Mouse (Mus musculus) gonadal fat pad, adult 2 months (tissue): ENCODE results near the gene Cd86. TPM values are rescaled to one million over a fixed set of nuclear protein-coding genes. Genes with fewer than 3 reads are reported as not detected.

Source experiments
- DNase-seq: peaks from one replicate; pipeline ENCODE4 v3.0.0-alpha.2; 2012; ENCODE audit warnings: low read depth
- polyA plus RNA-seq: library from polyadenylated mRNA; depleted of rRNA; stranded (reverse); fragments of >200 nt; gene quantifications from 2 replicates; pipeline ENCODE4 v1.2.3, GENCODE M21; 2012

Gene Cd86
- polyA plus RNA-seq, 1 experiment, result 2.5 TPM

GRCm38 (mm10) chr16:36655910-36656309, 10.0 kb downstream of the Cd86 start:
- DNase-seq, result peak; percentile 20

DNA sequence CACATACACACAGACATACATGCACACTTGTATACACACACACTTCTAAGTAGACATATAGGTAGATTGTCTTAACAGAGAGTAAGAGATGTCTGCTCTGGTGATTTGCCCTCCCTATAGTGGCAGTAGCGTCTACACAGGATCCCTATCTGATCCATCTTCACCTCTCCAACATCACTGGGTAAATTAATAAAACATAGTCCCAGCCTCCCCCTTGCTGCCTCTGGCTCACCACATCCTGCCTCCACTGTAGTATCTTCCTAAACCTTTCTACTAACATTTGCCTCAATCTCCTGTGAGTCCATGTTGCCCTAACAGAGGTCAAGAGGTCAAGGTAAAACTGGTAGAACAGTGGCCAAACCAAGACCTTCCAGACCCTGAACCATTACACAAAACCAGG, 10.7 kb downstream of the Cd86 start:
- no peak for DNase-seq

DNA sequence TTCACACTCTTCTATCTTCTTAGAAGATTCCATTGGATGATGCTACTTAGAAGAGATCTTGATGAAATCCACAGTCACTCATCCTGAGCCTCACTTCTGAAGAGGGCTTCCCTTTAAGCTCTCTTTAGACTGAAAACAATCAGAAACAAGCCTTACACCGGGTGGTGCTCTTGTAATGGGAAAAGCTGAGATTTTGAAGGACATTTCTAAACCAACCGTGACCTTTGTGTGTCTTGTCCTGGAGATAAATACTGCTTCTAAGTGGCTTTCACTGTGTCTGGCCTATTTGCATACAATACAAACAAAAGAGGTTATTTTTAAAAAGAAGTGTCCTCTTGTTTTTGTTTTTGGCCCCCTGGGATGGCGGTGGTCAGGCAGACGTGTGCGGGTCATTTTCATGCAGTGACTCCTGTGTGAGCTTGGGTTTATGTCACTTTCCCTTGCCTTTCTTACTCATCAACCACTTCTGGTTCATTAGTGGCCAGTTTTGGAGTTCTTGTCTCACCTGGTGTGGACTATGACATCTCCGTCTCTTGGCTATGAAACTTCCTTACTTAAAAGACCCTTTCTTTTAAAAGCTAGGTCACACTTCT, 14.6 kb downstream of the Cd86 start:
- DNase-seq, result no peak

- DNase-seq, result no peak
Measured at GRCm38 (mm10) chr16:36650511-36650910, 15.4 kb downstream of the Cd86 start.

GRCm38 (mm10) chr16:36649304-36649703, 16.6 kb downstream of the Cd86 start:
- DNase-seq, result no peak

DNA sequence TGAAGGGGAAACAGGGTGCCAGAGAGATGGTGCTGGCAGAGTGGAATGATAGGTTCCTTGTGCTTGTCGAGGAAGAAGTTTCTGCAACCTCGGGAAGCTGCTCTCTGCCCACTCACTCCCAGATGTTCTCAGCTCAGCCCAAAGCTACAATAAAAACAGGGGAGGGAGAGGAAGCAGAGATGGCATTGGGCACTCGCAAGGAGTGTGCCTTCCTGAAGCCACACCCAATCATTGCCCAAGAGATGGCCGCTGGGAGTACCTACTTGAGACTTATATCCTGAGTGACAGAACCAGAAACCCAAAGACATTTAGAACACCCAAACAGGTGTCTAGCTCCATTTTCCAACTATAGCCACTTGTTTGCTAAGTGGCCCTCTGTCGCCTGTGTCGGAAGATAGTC, 20.8 kb downstream of the Cd86 start:
- no peak for DNase-seq

GRCm38 (mm10) chr16:36642696-36643046, 23.2 kb downstream of the Cd86 start:
- no peak for DNase-seq

GRCm38 (mm10) chr16:36641830-36642695, 23.8 kb downstream of the Cd86 start:
- no peak for DNase-seq

GRCm38 (mm10) chr16:36640993-36641392, 24.9 kb downstream of the Cd86 start:
- DNase-seq, result no peak

DNA sequence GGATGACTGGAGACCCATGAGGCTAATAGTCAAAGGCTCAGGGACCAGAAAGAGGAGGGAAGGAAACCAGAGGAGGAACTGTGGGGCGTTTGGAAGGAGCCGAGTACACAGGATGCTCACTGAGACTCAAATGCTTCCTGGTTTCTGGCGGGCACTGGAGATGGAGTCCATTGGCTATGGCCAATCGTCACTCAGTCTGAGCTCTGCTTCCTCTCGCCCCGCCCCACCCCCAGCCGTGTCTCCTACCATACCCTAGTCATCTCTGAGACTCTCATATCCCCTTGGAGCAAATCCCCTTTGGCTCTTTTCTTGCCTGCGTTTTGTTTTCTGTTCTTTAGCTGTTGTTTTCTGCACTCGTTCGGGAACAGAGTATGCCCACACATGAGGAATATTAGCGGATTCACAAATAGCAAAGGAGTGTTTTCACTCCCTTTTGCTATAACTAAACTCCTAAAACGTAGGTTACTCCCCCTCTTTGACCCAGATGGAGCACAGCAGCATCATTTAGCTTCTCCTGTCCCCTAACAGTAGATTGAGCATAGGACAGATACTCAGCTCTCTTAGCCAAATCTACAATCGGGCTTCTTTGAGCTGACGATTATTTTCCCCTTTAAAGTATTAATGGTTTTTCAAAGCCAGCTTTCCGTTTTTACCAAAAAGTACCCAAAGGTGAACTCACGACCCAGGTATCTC, 25.9 kb downstream of the Cd86 start:
- no peak for DNase-seq

GRCm38 (mm10) chr16:36636800-36637199, 29.1 kb downstream of the Cd86 start:
- no peak for DNase-seq

DNA sequence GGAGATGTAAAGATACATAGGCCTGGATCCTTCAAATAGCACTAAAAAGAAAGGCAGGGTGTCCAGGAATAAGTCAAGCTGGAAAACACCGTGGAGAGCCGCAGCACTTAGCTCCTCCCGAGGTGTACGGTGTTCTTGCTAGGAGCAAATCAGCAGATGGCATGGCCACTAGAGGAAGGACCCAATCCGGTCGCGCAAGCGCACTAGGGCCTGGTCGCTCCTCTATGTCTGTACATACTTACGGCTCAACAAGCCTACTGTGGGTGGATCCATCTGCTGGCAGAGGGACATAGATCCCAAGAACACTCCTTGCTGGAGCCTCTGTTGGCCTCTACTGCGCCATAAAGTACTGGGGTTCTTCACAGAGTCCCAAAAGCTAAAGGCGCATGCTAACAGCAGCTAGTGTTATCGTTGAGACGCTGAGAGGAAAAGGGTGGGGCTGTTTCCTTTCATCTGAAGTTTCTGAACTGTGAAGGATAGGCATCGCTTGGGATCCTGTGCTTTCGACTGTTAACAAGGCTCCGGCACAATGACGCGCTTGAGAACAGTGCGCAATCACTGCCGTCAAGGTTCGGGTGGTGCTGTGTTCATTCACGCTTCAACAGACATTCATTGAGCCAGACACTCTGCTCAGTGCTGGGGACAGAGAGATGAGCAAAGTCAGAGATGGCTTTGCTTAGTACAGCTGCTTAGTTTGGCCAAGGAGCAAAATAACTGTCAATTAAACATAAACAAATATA, 30.7 kb downstream of the Cd86 start:
- DNase-seq, result no peak

- no peak for DNase-seq
Measured at GRCm38 (mm10) chr16:36634421-36634820, 31.5 kb downstream of the Cd86 start.

DNA sequence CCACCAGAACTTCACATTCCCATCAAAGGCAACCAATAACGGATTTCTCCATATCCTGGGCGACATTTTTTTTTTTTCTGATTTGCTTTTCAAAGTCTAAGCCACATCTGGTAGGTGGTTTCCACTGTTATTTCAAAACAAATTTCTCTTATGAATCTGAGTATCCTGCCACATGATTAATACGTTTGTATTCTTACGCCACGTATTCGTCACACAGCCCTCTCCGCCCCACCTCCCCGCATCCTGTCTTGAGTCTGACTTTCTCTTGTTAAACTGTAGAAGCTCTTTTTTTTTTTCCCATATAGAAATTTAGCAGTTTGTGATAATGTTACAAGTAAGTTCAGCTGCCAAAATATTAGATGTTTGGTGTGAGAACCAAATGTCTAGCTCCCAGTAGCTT, 33.7 kb downstream of the Cd86 start:
- DNase-seq, result no peak

- no peak for DNase-seq
Measured at GRCm38 (mm10) chr16:36631607-36632006, 34.3 kb downstream of the Cd86 start.

DNA sequence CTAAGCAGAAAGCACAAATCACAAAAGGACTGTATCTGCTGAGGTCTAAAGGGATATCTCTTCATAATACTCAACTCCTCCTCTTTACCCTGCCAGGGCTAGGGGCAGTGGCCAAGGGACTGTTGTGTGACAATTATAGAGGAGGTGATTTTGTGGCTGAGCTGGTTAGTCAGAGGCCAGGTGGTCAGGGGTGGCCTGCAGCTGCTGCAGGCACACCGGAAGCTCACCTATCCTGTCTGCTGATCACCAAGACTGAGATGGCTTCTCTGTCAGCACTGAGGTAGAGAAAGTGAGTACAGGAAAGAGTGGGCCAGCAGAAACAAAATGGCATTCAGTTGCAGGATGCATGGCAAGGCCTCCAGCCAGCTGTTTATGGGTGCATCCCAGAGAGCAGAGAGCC, 38.1 kb downstream of the Cd86 start:
- no peak for DNase-seq

DNA sequence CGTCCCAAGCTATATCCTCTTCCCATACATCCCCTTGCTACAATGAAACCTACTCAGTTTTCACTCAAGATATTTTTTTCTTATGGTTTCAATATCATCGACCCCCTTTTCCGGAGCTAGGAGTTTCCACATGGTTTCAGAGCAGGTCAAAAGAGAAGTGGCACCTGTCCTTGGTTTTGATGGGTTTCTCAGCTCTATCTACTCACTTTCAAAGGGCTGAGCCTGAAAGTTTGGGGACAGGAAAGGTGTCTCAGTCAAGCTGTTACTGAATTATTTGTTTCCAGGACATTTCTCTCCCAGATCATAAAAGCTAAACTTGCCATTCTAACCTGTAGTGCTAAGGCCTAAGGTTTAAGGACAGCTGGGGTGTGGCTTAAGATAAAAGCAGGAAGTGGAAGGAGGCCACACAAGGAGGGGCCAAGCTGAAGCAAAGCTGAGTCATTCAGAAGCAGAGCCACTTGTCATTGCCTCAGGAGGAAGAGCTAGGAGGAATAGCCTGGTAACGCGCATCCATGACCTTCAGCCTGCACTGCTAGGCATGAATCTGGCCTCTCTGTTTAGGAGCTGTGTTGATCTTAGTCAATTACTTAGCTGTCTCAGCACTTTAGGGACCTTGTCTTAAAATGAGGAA, 39.2 kb downstream of the Cd86 start:
- DNase-seq, result no peak

DNA sequence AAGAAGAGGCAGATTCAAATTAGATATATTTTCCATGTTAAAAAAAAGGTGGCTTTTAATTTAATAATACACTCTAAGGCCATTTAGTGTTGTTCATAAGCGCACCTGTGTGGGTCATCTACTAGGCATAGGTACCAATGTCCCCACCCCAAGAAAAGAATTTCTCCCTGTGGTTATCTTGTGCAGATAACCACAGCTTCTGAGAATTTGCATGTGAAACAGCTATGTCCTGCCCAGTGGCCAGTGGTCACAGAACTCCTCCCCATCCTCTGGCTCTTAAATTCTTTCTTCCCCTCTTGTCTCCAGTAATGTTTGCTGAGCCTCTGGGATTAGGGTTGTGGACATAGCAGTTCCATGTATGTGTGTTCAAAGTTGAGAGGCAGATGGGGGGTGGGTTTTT, 40.0 kb downstream of the Cd86 start:
- DNase-seq, result no peak

DNA sequence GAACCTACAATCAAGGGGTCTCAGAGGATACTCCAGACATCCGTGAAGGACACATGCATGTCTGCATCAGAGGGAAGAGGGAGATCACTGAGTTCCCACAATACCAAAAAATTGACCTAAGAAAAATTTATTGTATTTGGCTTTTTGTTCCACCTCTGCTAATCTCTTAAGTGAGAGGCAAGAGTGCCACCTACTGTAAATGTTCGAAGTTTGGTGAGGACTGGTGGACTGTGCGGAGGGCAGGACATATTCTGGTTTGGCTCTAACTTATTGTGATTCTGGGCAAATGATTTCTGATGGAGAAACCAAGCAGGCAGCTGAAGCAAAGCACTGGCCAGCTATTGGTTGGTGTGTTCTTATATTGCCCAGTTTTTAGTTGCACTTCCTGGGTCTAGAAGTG, 43.6 kb downstream of the Cd86 start:
- no peak for DNase-seq

- DNase-seq, result no peak
Measured at GRCm38 (mm10) chr16:36621108-36621507, 44.8 kb downstream of the Cd86 start.

DNA sequence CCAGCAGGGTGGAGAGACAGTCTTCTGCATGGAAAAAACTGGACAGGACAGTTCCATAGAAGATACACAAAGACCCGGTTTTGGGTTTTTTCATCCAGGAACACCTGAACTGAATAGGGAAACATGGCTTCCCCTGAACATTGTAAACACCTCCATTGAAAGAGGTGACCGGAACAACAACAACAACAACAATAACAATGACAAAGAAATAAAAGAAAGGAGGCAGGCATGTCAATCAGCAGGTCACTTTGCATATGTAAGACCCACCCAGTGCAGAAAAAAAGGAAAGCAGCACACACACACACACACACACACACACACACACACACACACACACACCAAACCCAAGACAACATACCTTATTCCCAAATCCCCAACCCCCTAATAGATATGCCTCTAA, 52.2 kb downstream of the Cd86 start:
- DNase-seq, result no peak

DNA sequence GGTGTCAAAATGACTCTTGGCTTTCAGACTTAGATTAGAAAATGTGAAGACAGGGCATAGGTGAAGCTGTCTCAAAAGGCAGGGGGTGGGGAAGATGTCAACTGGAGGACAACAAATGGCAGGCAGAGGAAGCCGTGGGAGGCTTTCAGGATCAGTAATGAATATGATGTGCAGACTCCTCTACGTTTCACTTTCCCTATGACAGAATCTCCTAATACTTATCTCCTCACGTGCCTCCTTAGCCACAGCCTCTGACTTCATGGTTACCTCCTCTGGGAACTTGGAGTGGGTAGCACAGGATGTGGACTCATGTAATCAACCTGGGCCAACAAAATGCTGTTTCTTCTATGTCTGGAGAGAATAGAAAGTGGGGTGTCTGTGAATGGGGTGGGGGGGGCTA, 63.2 kb downstream of the Cd86 start:
- DNase-seq, result no peak
